Mouse (Mus musculus): ENCODE data around the gene Thada. TPM values are rescaled to one million over a fixed set of nuclear protein-coding genes. Genes with fewer than 3 reads are reported as not detected.
"Not testable (repeated sequence)": the region's sequence is repeated elsewhere in the genome, so short reads cannot be mapped to it uniquely, and the experiment has no call there.

The Thada gene
- polyA plus RNA-seq, 1 experiment: 6.0 TPM

GRCm38 (mm10) chr17:84291228-84291627 lies 174.8 kb downstream of the Thada start:
- DNase-seq (ENCODE audit: low spot score): not testable (repeated sequence)

DNA sequence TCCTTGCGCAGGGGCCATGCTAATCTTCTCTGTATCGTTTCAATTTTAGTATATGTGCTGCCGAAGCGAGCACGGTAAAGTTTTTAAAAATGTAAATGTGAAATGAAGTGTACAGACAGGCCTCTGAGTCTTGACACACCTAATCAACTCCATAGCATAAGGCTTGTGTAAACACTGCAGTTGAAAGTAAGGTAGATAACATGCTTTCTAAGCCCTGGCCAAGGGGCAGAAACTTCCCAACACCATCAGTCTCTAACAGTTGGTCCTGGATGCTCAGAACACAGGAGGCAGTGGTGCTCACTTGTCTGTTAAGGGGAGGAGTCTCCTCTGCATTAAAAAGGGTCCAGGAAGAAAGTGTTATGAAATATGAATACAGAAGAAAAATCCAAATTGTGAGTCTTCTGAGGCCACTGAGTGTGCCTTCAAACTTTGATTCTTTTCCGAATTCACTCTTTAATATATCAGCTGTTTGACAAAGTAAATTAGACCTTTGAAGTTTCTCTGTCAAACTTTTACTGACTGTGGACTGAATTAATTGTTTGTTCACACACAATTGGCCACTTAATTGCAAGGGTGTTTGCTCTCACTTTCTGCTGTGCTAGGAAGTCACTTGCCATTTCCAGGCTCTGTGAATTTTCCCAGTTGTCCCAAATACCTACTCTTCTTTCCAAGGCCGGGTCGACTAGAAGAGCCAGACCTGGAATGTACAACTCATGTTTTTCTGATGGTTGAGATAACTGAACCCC lies 178.2 kb downstream of the Thada start:
- no peak for DNase-seq (ENCODE audit: low spot score)

DNA sequence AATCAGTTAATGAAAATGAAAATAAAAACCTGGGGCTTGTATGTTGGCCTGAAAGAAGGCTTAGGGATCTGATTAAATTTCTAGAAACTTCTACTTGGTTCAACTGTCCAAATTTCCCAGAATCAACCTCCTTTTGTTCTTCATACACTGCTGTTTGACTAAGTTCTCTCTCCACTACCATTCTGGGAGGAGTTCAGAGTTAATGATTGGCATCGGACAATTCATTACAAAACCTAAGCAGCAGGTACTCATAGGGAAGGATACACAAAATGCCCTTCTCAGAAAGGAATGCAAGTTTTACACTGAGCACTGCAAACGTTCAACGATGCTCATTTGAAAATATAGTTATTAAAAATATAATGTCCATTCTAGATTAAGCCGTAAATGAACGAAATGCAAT lies 179.5 kb downstream of the Thada start:
- DNase-seq (ENCODE audit: low spot score): no peak

DNA sequence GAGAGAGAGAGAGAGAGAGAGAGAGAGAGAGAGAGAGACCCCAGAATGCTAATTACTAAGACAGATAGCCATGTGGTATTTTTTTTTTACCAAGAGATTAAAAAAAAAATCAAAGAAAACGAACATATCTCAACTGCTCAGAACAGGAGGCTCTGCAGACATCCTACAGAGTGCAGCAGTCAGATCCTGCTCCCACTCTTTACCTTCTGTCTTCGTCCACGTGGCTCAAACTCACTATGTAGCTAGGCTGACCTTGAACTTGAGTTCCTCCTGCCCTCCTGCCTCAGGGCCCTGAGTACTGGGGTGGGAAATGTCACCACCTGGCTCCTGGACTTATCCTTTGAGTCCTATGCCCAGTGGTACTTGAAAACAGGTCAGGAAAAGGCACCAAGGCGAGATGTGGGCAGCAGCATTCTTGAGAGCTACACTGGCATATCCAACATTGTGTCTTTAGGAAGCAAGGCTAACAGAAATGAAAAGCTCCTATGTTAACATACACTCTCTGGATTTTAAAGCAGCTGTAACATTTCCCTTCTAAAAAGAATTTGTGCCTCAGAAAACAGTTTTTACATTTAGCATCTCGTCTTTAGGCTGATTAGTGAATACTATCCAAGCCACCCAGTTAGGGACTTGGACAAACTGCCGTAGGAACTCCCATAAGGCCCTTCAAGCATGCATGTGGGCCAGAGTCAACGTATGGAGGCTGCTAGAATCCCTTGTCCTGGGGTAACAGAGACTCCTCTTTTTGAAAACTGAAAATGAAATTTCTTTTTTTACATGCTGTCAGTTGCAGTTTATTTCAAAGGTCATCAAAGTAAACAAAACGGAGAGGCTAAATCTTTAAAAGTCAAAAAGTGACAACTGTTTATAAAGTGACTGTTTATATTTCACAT lies 183.4 kb downstream of the Thada start:
- DNase-seq (ENCODE audit: low spot score): no peak

GRCm38 (mm10) chr17:84279001-84279400 lies 187.0 kb downstream of the Thada start:
- no peak for DNase-seq (ENCODE audit: low spot score)

DNA sequence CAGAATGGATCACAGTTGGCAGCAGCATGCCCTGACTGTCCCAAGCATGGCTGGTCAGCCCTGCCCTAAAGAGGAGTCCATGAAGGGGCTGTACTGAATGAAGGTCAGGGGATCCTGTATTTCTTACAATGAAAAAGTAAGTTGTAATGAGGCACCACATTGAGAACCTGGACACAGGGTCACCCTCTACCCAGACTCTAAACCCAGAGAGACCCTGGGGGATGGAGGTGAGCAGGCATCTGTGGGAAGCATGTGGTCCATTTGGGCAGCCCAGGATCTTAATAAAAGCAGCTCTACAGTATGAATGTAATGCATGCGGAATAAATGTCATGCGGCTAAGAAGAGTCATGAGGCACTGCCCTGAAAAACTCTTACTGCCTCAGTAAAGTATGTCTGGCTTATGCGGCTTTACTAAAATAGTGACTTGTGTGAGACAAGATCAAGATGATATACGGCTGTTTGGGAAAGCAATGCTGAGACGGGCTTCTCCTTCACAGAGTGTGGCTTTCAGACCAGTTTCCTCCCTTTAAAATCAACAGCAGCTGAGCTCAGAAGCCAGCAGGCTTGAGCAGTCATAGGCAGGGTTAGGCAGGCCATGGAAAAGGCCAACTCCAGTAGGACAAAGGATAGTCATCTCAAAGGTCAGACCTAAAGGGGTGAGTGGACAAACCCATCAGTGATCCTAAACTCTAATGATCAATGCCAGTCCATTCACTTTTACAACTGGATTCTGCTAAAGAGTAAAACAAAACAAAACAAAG lies 187.6 kb downstream of the Thada start:
- no peak for DNase-seq (ENCODE audit: low spot score)

DNA sequence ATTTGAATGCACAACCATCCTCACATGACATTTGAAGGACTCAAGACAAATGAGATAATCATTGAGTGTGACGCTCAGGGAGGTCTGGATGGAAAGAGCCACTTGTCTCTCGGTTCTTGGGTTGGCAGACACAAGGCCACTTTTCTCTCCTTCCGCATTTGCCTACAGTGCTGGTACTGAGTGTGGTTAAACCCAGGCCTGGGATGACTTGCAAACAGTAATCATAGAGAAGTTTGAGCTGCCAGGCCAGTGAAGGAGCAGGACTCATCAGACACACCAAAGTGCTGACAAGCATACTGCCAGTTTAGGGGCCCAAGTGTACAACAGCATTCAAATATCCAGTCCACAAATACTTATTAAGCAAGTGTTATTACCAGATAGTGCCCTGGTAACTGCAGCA lies 191.0 kb downstream of the Thada start:
- no peak for DNase-seq (ENCODE audit: low spot score)

DNA sequence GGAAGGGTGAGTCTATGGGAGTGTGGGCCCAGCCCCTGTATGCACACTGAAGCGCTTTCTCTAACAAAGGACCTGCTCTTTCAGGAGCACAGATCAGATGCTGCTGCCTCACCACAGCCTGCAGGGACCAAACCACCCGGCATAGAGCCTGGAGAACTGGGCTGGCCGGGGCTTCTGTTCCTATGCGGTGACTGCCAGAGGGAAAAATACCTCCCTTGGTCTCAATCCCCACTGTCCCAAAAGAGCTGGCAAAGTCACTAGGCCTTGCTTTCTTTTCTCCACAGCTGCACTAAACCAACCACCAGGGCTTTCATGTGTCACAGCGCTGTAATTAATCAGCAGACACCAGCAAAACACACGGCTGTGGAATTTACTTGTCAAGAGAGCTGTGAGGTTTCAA lies 191.8 kb downstream of the Thada start:
- no peak for DNase-seq (ENCODE audit: low spot score)

DNA sequence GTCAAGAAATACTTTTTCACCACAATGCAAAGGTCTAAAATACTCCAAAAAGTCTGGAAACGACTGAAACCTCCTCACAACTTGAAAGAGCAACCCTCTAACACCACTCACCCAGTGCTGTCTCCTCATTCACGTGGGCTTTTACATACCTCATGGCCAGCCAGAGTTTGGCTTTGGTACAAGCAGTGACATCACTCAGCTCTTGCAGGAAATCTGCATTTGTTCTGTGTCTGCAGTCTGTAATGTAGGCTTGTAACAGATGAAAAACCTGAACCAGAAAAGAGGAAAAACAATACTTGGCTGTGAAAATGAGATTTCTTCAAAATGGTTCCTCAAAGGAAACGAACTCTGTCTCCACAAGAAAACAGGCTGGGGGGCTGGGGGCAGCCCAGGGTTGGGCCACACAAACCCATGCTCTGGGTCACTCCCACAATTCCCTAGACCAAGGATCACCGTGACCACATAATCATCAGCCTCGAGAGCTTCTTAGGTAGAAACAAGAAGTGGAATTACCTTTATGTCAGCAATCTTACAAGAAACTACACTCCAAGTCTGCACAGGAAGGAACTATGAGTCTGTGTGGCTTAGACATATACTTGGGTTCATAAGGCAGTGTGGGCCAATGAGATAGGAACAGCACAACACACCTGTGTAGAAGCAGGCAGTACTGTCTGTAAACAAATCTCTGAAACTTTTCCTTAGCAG lies 193.3 kb downstream of the Thada start:
- no peak for DNase-seq (ENCODE audit: low spot score)

GRCm38 (mm10) chr17:84271566-84272202 lies 194.3 kb downstream of the Thada start:
- no peak for DNase-seq (ENCODE audit: low spot score)

DNA sequence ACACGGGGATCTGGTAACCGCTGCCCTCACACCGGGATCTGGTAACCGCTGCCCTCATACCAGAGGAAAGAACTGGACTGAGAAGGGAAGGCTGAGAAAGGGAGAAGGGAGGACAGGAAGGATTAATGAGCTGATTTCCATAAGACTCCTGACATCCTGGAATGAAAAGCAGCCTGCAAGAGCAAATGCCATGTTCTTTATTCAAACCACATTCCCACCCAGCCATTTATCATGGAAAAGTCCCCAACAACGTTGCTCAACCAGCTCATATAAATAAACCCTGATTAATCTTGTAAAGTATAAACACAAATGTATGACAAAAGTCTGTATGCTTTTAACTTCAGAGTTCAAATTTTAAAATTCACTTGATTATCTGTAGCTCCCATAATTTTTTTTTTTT lies 196.3 kb downstream of the Thada start:
- DNase-seq (ENCODE audit: low spot score): no peak

DNA sequence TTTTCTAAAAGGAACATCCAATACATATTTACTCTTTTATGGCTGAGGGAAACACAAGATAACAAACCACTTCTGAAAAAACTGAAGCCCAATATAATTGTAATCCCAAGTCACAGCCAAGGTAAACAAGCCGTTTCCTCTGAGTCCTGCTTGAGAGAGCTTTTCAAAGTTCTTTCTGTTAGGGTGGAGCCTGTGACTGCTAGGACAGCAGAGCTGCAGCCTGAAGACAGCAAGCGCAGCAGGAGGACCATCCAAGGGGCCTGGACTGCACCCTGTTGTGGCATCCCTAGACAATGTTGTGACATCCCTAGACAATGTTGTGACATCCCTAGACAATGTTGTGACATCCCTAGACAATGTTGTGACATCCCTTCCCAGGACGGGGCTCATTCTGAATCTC lies 197.6 kb downstream of the Thada start:
- DNase-seq (ENCODE audit: low spot score): no peak

- no peak for DNase-seq (ENCODE audit: low spot score)
These were observed 198.4 kb downstream of the Thada start for GRCm38 (mm10) chr17:84267456-84268074.

DNA sequence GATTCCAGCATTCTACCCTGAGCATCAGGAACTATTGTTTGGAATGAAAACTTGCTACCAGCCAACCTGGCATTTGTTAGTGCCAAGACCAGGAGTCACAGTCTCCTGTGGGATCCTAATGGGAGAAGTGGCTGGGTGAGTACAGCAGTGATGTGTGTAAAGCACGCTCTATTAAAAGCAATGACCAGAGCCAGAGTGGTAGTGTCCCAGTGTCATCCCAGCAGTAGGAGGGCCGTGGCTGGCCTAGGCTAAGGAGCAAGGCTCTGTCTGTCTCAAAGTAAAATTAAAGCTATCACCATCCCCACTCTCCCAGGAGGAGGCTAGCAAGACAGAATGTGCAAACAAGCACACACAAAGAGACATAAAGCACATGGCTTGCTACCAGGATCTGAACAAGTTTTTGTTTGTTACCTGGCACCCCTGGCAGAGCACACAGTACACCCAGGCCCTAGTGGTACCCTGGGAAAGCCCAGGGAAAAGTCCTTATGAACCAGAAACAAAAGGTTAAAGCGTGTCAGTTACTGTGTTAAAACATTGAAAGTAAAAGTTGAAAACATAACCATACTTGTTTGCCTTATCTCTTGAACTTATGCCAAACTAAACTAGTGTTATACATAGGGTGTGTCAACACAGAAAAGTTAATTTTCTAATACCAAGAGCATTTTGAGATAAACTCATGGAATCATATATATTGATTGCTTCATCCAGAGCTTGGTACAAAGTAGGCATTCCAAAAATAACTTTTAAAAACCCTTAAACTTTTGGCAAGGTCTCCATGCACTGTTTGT lies 199.7 kb downstream of the Thada start:
- no peak for DNase-seq (ENCODE audit: low spot score)

DNA sequence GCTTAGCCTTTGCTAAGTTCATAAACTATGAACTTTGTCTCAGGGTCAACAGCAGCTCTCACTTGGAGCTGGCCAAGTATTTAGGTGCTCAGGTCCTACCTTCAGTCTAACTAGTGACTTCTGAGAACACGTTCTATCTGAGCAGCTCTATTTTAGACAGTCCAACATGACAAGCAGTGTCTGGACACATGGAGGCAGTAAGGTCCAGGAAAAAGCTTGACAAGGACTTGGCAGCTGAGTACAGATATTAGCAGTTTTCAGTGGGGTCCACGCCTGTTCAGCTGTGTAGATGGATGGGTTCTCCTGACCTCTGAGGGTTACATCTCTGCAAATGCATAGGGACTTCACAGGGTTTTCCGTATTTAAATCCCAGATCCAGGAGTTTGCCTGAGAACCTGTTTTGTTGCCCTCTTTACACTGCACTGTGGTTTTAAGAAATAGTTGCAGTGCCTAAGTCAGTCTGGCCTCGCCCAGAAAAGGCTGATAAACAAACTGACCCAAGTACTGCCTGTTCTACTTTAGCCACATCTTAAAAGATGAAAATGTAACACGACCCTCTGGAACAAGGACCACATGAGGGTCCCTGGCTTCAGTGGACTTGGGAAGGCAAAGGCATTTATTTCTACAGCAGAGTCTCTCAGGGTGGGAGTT lies 200.4 kb downstream of the Thada start:
- DNase-seq (ENCODE audit: low spot score): no peak

GRCm38 (mm10) chr17:84264305-84264704 lies 201.7 kb downstream of the Thada start:
- DNase-seq (ENCODE audit: low spot score): no peak

DNA sequence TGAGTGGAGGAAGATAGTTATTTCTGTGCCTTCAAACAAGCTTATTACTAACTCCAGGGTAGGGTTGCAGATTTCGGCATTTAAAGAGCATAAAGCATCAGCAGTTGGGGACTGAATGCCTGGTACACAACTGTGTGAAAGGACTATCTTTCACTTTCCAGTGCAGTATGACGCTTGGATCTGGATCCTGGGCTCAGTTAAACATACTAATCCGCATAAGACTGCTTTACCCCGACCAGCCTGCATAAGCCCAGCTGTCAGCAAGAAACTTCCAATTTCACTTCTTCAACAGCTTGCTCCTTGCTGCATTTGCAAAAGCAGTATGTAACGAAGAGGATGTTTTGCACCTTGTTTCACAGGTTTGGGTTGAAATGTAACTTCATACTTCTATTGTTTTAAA lies 202.4 kb downstream of the Thada start:
- no peak for DNase-seq (ENCODE audit: low spot score)

- DNase-seq (ENCODE audit: low spot score): no peak
These were observed 203.6 kb downstream of the Thada start for GRCm38 (mm10) chr17:84262325-84262979.

DNA sequence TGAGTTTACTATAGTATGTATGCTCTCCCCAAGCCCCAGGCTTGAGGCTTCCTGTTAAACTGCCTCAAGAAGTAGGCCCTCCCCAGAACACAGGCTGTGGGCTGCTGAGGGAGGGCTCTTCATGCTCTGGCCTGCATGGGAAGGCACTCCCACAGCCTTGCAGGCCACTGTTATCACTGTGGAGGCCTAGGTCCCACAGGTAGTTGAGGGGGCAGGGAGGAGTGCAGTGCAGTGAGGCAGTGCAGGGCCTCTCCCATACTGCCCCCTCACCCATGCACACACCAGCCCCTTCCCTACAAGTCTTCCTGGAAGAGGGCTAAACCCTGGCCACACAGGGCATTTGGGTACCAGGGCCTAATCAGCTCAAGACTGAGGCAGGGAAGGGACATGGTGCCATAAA lies 205.0 kb downstream of the Thada start:
- DNase-seq (ENCODE audit: low spot score): no peak
